Mouse (Mus musculus): ENCODE measurements around the gene Meis1.

GRCm38 (mm10) chr11:18957097-18957804 is 61.5 kb downstream of the Meis1 start:
- no peak for TF ChIP-seq CTCF (IDR thresholded peaks at IDR 0.05; ENCODE audit: borderline replicate concordance, insufficient read depth, low read length)
- TF ChIP-seq POLR2A (IDR thresholded peaks at IDR 0.05; ENCODE audit: low read depth, low read length), result no peak

All from embryonic fibroblast, embryonic 13.5 days (primary cell).